Mouse (Mus musculus): ENCODE measurements around the gene Pgm5. TPM values are rescaled to one million over a fixed set of nuclear protein-coding genes. Genes with fewer than 3 reads are reported as not detected.
A peak's percentile ranks its signal among the peaks of the same experiment; 100 is the strongest.

Gene Pgm5
- 1.4 and 1.6 TPM in 2 replicates for polyA plus RNA-seq (2014; fragmentation: Nextera tagmentation; extraction: Ambion mirVana)

DNA sequence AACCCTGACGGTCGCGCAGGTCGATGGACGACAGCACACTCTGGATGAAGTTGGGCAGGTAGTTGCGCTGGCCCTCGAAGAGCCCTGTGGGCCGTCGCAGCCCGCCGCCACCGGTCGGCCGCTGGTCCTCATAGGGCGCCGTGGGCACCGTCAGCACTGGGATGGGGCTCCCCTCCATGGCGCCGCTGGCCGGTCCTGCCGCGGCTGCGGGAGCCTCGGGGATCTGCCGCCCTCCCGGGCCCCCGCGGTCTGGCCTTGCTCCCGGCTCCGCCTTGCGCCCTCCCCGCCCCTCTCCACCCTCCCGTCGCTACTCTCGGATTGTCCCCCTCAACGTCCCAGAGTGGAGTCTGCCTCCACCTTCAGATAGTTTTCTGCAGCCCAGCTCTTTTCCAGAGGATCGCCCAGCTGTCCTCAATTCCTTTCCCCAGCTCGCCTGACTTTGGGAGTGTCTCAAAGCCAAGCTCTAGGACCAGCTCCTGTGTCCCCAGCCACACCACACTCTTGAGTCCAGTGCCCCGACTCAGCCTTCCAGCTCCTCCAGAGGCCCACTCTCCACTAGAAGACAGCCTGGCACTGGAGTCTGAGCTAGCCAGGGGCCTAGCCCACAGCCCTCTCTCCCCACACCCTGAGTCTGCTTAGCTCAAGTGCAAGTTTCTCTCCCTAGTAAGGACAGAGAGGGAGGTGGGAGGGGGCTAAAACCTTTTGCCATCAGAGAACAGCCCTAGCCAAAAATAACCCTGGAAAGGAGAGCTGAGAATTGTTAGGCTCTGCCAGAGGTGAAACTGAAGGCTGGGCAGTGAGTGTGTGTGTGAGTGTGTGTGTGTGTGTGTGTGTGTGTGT, at the start of gene Pgm5:
Gene Pgm5, minus strand, starts transcription at position 244 of the 840 bp plus-strand sequence.
- Histone ChIP-seq H3K4me2 (ENCODE audit: low read depth) (peak within 1 kb of the TSS; percentile 69), H3K36me3 (ENCODE audit: control insufficient read depth, insufficient read depth, low read length) (no peaks in the 10 kb centered on the region), H3K4me1 (ENCODE audit: control insufficient read depth, insufficient read depth, low read length) (peaks cover 4% of the 10 kb centered on the region), H3K4me3 (ENCODE audit: low read depth, low read length) (peak within 1 kb of the TSS; percentile 42), H3K9me3 (ENCODE audit: control insufficient read depth, low read length) (no peaks in the 10 kb centered on the region), H3K27ac (ENCODE audit: low read depth, low read length) (no peak within 1 kb of the TSS), H3K9ac (ENCODE audit: low read length) (peak within 1 kb of the TSS; percentile 52), H3K27me3 (ENCODE audit: control insufficient read depth, insufficient read depth, low read length) (peaks cover 15% of the 10 kb centered on the region; the same call in 1 of the 2 replicates)
- ATAC-seq (ENCODE audit: insufficient read depth, low FRiP score, low TSS enrichment) = no peak
- peak; percentile 33 for DNase-seq (ENCODE audit: low spot score)
- under 1% methylated on average over 30 of the region's 39 CpGs for WGBS

DNA sequence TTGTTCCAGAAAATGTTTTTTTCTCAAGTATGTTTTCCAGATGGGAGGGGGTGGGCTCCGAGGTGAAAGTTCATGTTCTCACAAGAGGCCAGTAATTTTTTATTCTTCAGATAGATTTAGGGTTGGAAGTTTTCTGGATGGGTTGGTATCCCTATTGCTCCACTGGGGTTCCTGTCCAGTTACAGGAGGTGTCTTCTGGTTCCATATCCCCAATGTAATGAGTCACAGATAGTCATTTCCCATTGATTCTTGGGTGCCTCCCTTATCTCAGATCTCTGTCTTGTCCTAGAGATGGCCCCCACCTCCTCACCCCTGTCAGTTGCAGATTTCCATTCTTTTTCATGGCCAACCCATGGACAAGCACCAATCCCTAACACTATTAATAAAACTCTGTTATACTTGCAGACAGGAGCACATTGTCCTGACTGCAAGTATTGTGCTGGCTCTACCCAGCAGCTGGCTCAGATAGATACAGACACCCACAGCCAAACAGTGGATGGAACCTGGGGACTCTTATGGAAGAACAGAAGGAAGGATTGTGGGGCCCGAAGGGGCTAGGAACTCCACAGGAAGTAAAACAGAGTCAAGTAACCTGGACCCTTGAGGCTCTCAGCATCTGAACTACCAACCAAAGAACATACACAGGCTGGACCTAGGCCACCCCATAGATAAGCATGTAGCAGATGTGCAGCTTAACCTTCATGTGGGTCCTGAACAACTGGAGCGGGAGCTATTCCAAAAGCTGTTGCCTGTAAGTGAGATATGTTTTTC, 46.9 kb upstream of the Pgm5 start:
- no peaks in the 10 kb centered on the region for H3K27me3 ChIP-seq (ENCODE audit: control insufficient read depth, insufficient read depth, low read length)
- H3K4me3 ChIP-seq (ENCODE audit: low read depth, low read length) = no peak overlapping the region
- no peak for DNase-seq (ENCODE audit: low spot score)
- no peaks in the 10 kb centered on the region for H3K9me3 ChIP-seq (ENCODE audit: control insufficient read depth, low read length)
- H3K9ac ChIP-seq (ENCODE audit: low read length) = no peak overlapping the region
- ATAC-seq (ENCODE audit: insufficient read depth, low FRiP score, low TSS enrichment) = no peak
- H3K36me3 ChIP-seq (ENCODE audit: control insufficient read depth, insufficient read depth, low read length) = no peaks in the 10 kb centered on the region
- H3K4me2 ChIP-seq (ENCODE audit: low read depth) = no peak overlapping the region
- WGBS = 90% methylated on average over 3 of the region's 3 CpGs
- no peak overlapping the region for H3K27ac ChIP-seq (ENCODE audit: low read depth, low read length)
- H3K4me1 ChIP-seq (ENCODE audit: control insufficient read depth, insufficient read depth, low read length) = no peaks in the 10 kb centered on the region

DNA sequence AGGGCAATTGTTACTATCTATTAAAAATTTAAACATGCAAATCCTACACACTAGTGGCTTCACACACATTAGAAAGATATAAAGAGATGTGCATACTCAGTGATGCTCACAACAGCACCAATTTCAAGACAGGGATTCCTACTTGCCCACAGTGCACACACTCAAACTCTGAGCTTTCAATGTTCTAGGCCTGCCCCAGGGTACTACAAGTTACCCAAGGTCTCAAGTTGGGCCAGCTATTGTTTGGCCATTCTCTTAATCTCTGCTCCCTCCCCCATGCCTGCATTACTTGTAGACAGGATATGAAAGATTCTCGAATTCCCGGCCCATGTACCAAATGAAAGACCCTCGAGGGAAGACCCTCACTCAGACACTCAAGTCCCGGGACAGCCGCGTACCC, 46.0 kb upstream of the Pgm5 start:
- ATAC-seq (ENCODE audit: insufficient read depth, low FRiP score, low TSS enrichment) = no peak
- peaks cover 7% of the 10 kb centered on the region for H3K27me3 ChIP-seq (ENCODE audit: control insufficient read depth, insufficient read depth, low read length)
- no peaks in the 10 kb centered on the region for H3K4me1 ChIP-seq (ENCODE audit: control insufficient read depth, insufficient read depth, low read length)
- no peak overlapping the region for H3K9ac ChIP-seq (ENCODE audit: low read length)
- 90% methylated on average over 4 of the region's 6 CpGs for WGBS
- no peaks in the 10 kb centered on the region for H3K36me3 ChIP-seq (ENCODE audit: control insufficient read depth, insufficient read depth, low read length)
- H3K9me3 ChIP-seq (ENCODE audit: control insufficient read depth, low read length) = no peaks in the 10 kb centered on the region
- no peak overlapping the region for H3K4me2 ChIP-seq (ENCODE audit: low read depth)
- DNase-seq (ENCODE audit: low spot score) = no peak
- H3K4me3 ChIP-seq (ENCODE audit: low read depth, low read length) = no peak overlapping the region
- H3K27ac ChIP-seq (ENCODE audit: low read depth, low read length) = no peak overlapping the region

DNA sequence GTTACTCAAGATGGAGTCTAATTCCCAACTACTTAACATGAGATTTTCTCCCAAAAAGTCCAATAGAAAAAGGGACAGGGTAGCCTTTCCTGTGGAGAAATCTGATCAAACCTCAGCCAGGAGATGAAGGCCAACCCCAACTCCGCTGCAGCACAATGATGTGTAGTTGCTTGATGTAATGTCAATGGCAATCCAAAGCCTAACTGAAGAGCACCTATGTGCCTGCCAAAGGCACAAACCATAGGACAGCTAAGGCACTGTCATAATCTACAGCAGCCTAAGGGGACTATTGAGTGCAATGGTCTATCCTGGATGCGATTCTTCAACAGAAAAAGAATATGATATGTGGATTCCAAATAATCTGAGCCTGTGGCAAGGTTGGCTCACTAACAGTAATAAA, 41.2 kb upstream of the Pgm5 start:
- Histone ChIP-seq H3K4me2 (ENCODE audit: low read depth) (no peak overlapping the region), H3K4me1 (ENCODE audit: control insufficient read depth, insufficient read depth, low read length) (peaks cover 8% of the 10 kb centered on the region), H3K36me3 (ENCODE audit: control insufficient read depth, insufficient read depth, low read length) (no peaks in the 10 kb centered on the region), H3K9me3 (ENCODE audit: control insufficient read depth, low read length) (no peaks in the 10 kb centered on the region), H3K9ac (ENCODE audit: low read length) (no peak overlapping the region), H3K27me3 (ENCODE audit: control insufficient read depth, insufficient read depth, low read length) (peaks cover 52% of the 10 kb centered on the region), H3K4me3 (ENCODE audit: low read depth, low read length) (no peak overlapping the region), H3K27ac (ENCODE audit: low read depth, low read length) (no peak overlapping the region)
- no peak for DNase-seq (ENCODE audit: low spot score)
- ATAC-seq (ENCODE audit: insufficient read depth, low FRiP score, low TSS enrichment) = no peak
- 53% methylated on average over 2 of the region's 2 CpGs for WGBS

DNA sequence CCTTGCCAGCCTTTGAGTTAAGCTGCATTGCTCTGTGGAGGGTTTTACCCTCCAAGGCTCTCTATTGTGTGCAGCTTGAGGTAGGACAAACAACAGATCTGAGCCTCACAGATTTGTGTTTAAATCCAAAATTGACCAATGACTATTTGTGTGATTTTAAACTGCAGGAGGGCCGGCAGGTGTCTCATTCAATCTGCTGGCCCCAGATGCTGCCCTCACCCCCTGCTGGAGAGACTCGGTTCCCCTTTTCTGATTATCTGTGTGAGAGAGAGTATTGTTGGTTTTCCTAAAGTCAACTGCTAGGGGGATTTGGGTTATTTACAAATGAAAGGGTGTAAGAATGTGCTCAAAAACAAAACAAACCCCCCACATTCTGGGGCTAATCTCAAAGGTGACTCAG, 40.6 kb upstream of the Pgm5 start:
- no peak for ATAC-seq (ENCODE audit: insufficient read depth, low FRiP score, low TSS enrichment)
- H3K9me3 ChIP-seq (ENCODE audit: control insufficient read depth, low read length) = no peaks in the 10 kb centered on the region
- peaks cover 10% of the 10 kb centered on the region for H3K4me1 ChIP-seq (ENCODE audit: control insufficient read depth, insufficient read depth, low read length)
- no peak overlapping the region for H3K4me3 ChIP-seq (ENCODE audit: low read depth, low read length)
- no peak for DNase-seq (ENCODE audit: low spot score)
- H3K4me2 ChIP-seq (ENCODE audit: low read depth) = no peak overlapping the region
- peaks cover 57% of the 10 kb centered on the region for H3K27me3 ChIP-seq (ENCODE audit: control insufficient read depth, insufficient read depth, low read length)
- WGBS = 2% methylated on average over 2 of the region's 2 CpGs
- H3K27ac ChIP-seq (ENCODE audit: low read depth, low read length) = no peak overlapping the region
- H3K9ac ChIP-seq (ENCODE audit: low read length) = no peak overlapping the region
- no peaks in the 10 kb centered on the region for H3K36me3 ChIP-seq (ENCODE audit: control insufficient read depth, insufficient read depth, low read length)

DNA sequence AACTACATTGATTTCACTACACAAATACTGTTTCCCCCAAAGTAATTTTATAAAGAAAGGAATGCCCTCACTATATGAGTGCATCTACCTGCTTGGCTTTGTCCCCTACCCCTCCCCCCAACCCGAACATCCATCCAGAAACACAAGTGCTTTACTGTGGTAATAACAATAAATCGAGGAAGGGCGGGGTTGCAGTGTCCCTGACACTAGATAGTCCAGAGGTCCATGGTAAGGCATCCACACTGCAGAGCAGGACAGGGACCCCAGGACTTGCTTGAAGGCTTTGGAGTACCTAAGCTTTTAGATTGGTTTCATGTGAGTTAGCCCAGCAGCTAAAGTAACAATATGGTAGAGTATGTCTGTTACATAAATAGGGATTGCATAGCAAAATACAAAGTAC, 40.0 kb upstream of the Pgm5 start:
- ATAC-seq (ENCODE audit: insufficient read depth, low FRiP score, low TSS enrichment) = no peak
- H3K4me3 ChIP-seq (ENCODE audit: low read depth, low read length) = no peak overlapping the region
- peaks cover 63% of the 10 kb centered on the region for H3K27me3 ChIP-seq (ENCODE audit: control insufficient read depth, insufficient read depth, low read length)
- no peak overlapping the region for H3K9ac ChIP-seq (ENCODE audit: low read length)
- peaks cover 12% of the 10 kb centered on the region for H3K4me1 ChIP-seq (ENCODE audit: control insufficient read depth, insufficient read depth, low read length)
- H3K9me3 ChIP-seq (ENCODE audit: control insufficient read depth, low read length) = no peaks in the 10 kb centered on the region
- 2% methylated on average over 3 of the region's 3 CpGs for WGBS
- DNase-seq (ENCODE audit: low spot score) = no peak
- H3K4me2 ChIP-seq (ENCODE audit: low read depth) = no peak overlapping the region
- H3K36me3 ChIP-seq (ENCODE audit: control insufficient read depth, insufficient read depth, low read length) = no peaks in the 10 kb centered on the region
- H3K27ac ChIP-seq (ENCODE audit: low read depth, low read length) = no peak overlapping the region

DNA sequence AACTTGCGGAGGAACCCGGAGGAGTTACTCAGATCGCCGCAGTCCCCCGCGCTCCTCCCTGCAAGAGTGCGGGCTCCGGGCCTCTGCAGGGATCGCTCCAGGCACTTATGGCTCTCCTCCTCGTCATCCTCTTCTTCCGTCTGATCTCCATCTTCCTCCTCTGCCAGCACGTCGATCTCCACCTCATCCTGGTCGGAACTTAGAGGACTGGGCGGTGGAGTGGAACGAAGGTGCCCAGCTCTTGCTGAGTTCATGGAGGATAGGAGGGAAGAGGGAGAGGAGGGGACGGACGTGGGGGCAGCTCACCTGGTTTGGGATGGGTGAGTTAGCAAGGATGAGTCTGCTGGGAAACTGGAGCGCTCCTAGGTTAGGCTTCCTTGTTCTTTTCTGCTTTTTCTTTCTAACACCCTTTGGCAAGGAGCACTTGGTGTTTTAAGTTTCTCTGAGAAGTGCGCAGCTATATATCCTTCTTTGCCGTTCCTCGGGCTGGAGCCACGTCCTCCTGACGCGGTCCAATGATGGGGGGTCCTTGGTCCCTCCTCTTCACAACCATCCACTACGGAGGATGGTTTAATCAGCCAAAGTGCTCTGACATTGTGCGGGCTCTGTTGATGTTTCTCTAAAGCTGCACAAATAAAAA, 39.0 kb upstream of the Pgm5 start, which contains the start of gene Foxd4:
Gene Foxd4, minus strand, starts transcription at position 617 of the 640 bp plus-strand sequence.
- Histone ChIP-seq H3K4me1 (ENCODE audit: control insufficient read depth, insufficient read depth, low read length) (peaks cover 12% of the 10 kb centered on the region), H3K9ac (ENCODE audit: low read length) (no peak within 1 kb of the TSS), H3K36me3 (ENCODE audit: control insufficient read depth, insufficient read depth, low read length) (no peaks in the 10 kb centered on the region), H3K4me2 (ENCODE audit: low read depth) (peak within 1 kb of the TSS; percentile 65), H3K9me3 (ENCODE audit: control insufficient read depth, low read length) (no peaks in the 10 kb centered on the region), H3K27ac (ENCODE audit: low read depth, low read length) (no peak within 1 kb of the TSS), H3K4me3 (ENCODE audit: low read depth, low read length) (peak within 1 kb of the TSS; percentile 36), H3K27me3 (ENCODE audit: control insufficient read depth, insufficient read depth, low read length) (peaks cover 70% of the 10 kb centered on the region)
- DNase-seq (ENCODE audit: low spot score) = peak; percentile 51
- ATAC-seq (ENCODE audit: insufficient read depth, low FRiP score, low TSS enrichment) = no peak
- 2% methylated on average over 27 of the region's 27 CpGs for WGBS

DNA sequence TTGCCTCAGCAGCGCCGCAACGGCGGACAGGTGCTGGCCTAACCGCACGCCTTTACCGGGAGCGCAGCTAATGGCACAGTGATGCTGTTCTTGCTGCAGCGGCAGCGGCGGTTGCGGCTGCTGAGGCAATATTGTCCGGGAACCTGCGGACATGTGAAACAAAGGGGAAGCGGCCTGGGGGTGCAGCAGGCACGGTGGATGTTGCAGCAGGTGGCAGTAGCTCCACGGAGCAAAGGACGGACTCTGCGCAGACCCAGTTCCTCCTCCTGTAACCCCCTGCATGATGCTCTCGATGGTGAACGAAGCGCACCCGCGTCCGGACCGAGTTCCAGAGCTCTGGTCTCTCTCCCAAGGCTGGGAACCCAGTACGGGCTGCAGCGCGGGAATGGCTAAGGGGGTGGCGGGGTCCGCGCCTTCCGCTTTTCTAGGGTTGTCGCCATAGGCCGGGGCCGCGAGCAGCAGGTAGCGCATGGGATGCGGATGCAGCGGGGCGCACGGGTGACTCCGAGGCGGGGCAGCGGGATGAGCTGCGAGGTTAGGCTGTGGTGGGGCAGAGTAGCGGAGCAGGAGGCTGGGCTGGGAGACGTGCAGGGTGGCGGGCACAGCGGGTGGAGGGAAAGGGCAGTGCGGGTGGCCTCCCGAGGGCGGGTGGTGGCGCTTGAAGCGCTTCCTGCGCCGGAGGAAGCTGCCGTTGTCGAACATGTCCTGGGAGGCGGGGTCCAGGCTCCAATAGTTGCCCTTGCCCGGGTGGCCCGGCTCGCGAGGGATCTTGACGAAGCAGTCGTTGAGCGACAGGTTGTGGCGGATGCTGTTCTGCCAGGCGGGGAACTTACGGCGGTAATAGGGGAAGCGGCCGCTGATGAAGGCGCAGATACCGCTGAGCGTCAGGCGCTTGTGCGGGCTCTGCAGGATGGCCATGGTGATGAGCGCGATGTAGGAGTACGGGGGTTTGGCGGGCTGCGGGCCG, 38.2 kb upstream of the Pgm5 start:
- Histone ChIP-seq H3K9me3 (ENCODE audit: control insufficient read depth, low read length) (no peaks in the 10 kb centered on the region), H3K27ac (ENCODE audit: low read depth, low read length) (no peak overlapping the region), H3K27me3 (ENCODE audit: control insufficient read depth, insufficient read depth, low read length) (peaks cover 74% of the 10 kb centered on the region), H3K4me1 (ENCODE audit: control insufficient read depth, insufficient read depth, low read length) (peaks cover 12% of the 10 kb centered on the region), H3K4me3 (ENCODE audit: low read depth, low read length) (peak overlapping the region; percentile 36), H3K36me3 (ENCODE audit: control insufficient read depth, insufficient read depth, low read length) (no peaks in the 10 kb centered on the region), H3K9ac (ENCODE audit: low read length) (no peak overlapping the region), H3K4me2 (ENCODE audit: low read depth) (peak overlapping the region; percentile 65)
- WGBS = under 1% methylated on average over 84 of the region's 84 CpGs
- ATAC-seq (ENCODE audit: insufficient read depth, low FRiP score, low TSS enrichment) (peak; percentile 45; the same call in 1 of the 2 replicates), DNase-seq (ENCODE audit: low spot score) (peak; percentile 61)

All from neural tube, embryonic 11.5 days (tissue).